Mouse (Mus musculus): ENCODE measurements around the gene Cd300ld3. TPM values are rescaled to one million over a fixed set of nuclear protein-coding genes. Genes with fewer than 3 reads are reported as not detected.

Gene Cd300ld3
- 12.6 and 13.7 TPM in 2 replicates for polyA plus RNA-seq (2012; rRNA removed)

GRCm38 (mm10) chr11:115048259-115048658, at the start of gene Cd300ld3:
Gene Cd300ld3, minus strand, starts transcription at chr11:115048409.

GRCm38 (mm10) chr11:115091362-115091901, 43.2 kb upstream of the Cd300ld3 start, which contains the start of gene Rab37:
Gene Rab37, plus strand, starts transcription at chr11:115091431.

GRCm38 (mm10) chr11:115062077-115062476, 13.9 kb upstream of the Cd300ld3 start, which contains the start of gene Cd300e:
Gene Cd300e, minus strand, starts transcription at chr11:115062177.

GRCm38 (mm10) chr11:115037669-115038068, 10.5 kb downstream of the Cd300ld3 start, which contains the start of gene Cd300ld5:
Gene Cd300ld5, minus strand, starts transcription at chr11:115037769.

GRCm38 (mm10) chr11:115026912-115027311, 21.3 kb downstream of the Cd300ld3 start, which contains the start of gene Cd300ld4:
Gene Cd300ld4, minus strand, starts transcription at chr11:115027012.

GRCm38 (mm10) chr11:115016093-115016492, 32.1 kb downstream of the Cd300ld3 start, which contains the start of gene Cd300ld2:
Gene Cd300ld2, minus strand, starts transcription at chr11:115016193.

GRCm38 (mm10) chr11:115001474-115002040, 46.7 kb downstream of the Cd300ld3 start, which contains the start of gene Cd300c2:
Gene Cd300c2, minus strand, starts transcription at chr11:115001880.

Other genes with a start within 250 kb of the Cd300ld3 start
- gene Gpr142, start 249.5 kb downstream of the Cd300ld3 start, polyA plus RNA-seq (2012; rRNA removed), result 1.4 and 1.6 TPM in 2 replicates
- 51.7 and 58.2 TPM in 2 replicates for gene Gprc5c, start 197.3 kb downstream of the Cd300ld3 start, polyA plus RNA-seq (2012; rRNA removed)
- gene Cd300a, start 158.4 kb downstream of the Cd300ld3 start, polyA plus RNA-seq (2012; rRNA removed), result 1.4 and 1.5 TPM in 2 replicates
- gene Cd300lb, start 114.0 kb downstream of the Cd300ld3 start, polyA plus RNA-seq (2012; rRNA removed), result 1.1 and 1.4 TPM in 2 replicates
- 0.36 TPM in 1 of 2 replicates, not detected in the other for gene Cd300c, start 79.3 kb downstream of the Cd300ld3 start, polyA plus RNA-seq (2012; rRNA removed)
- 1.3 and 1.7 TPM in 2 replicates for gene Cd300ld, start 58.5 kb downstream of the Cd300ld3 start, polyA plus RNA-seq (2012; rRNA removed)
- gene Cd300c2, start 46.5 kb downstream of the Cd300ld3 start, polyA plus RNA-seq (2012; rRNA removed), result 4.0 and 5.3 TPM in 2 replicates
- 0.28 TPM in 1 of 2 replicates, not detected in the other for gene Cd300ld2, start 32.2 kb downstream of the Cd300ld3 start, polyA plus RNA-seq (2012; rRNA removed)
- gene Cd300ld4, start 21.4 kb downstream of the Cd300ld3 start, polyA plus RNA-seq (2012; rRNA removed), result 1.4 and 1.7 TPM in 2 replicates
- 0.68 and 1.7 TPM in 2 replicates for gene Cd300ld5, start 10.6 kb downstream of the Cd300ld3 start, polyA plus RNA-seq (2012; rRNA removed)
- 0.25 and 0.31 TPM in 2 replicates for gene Cd300e, start 13.8 kb upstream of the Cd300ld3 start, polyA plus RNA-seq (2012; rRNA removed)
- gene Rab37, start 43.0 kb upstream of the Cd300ld3 start, polyA plus RNA-seq (2012; rRNA removed), result 2.0 and 2.7 TPM in 2 replicates
- 1.3 and 1.5 TPM in 2 replicates for gene Cd300lf, start 85.6 kb upstream of the Cd300ld3 start, polyA plus RNA-seq (2012; rRNA removed)
- 62.3 and 69.3 TPM in 2 replicates for gene Slc9a3r1, start 114.9 kb upstream of the Cd300ld3 start, polyA plus RNA-seq (2012; rRNA removed)
- gene Tmem104, start 139.1 kb upstream of the Cd300ld3 start, polyA plus RNA-seq (2012; rRNA removed), result 25.3 and 25.6 TPM in 2 replicates
- gene Nat9, start 139.4 kb upstream of the Cd300ld3 start, polyA plus RNA-seq (2012; rRNA removed), result 40.2 and 52.1 TPM in 2 replicates
- 14.8 and 16.5 TPM in 2 replicates for gene Grin2c, start 218.8 kb upstream of the Cd300ld3 start, polyA plus RNA-seq (2012; rRNA removed)
- 341 and 408 TPM in 2 replicates for gene Fdxr, start 228.6 kb upstream of the Cd300ld3 start, polyA plus RNA-seq (2012; rRNA removed)
- gene Fads6, start 249.3 kb upstream of the Cd300ld3 start, polyA plus RNA-seq (2012; rRNA removed), result 45.9 and 48.3 TPM in 2 replicates